10 mouse cellular contexts compared by ENCODE assay signal in genomic region chr5:113043531-113043930, GRCm38 (mm10). TPM values are rescaled to one million over a fixed set of nuclear protein-coding genes. Genes with fewer than 3 reads are reported as not detected.
DNase-seq lines count a peak whose midpoint lies in the region; ATAC-seq lines count a peak whose summit lies in the region.
"Had no signal": no experiment of that assay in that cellular context is flagged by ENCODE, and none has a peak within 500 bp of the region (broad histone marks: within the 10 kb centered on the region; RNA-seq: fewer than 3 reads in every experiment).

No protein-coding gene starts in this region.

- 93% methylated on average over 8 of the region's 8 CpGs for WGBS in forebrain, embryonic 10.5 days
- whole genome bisulfite sequencing in forebrain, embryonic 12.5 days: 84% methylated on average over 8 of the region's 8 CpGs
- WGBS in kidney, embryonic 14.5 days: 81% methylated on average over 8 of the region's 8 CpGs
- WGBS in intestine, embryonic 15.5 days: 86% methylated on average over 8 of the region's 8 CpGs

- no peaks in the 10 kb centered on the region for H3K27me3 ChIP-seq in forebrain, embryonic 10.5 days (ENCODE audit: poor library complexity, severe bottlenecking)
- no peaks in the 10 kb centered on the region for H3K27me3 ChIP-seq in forebrain, embryonic 12.5 days
- H3K27me3 ChIP-seq in kidney, embryonic 14.5 days (ENCODE audit: control insufficient read depth, insufficient read depth, low read length): no peaks in the 10 kb centered on the region
- H3K27me3 ChIP-seq in intestine, embryonic 15.5 days (replicated peaks): no peaks in the 10 kb centered on the region

- intact Hi-C loops in gastrocnemius, postnatal 14 days (cut with DNase I; ENCODE audit: low total_unique reads): no loop called here

- H3K9ac ChIP-seq in forebrain, embryonic 12.5 days: no peak overlapping the region
- no peak overlapping the region for H3K9ac ChIP-seq in kidney, embryonic 14.5 days (ENCODE audit: low read depth, low read length)
- H3K9ac ChIP-seq in intestine, embryonic 15.5 days: no peak overlapping the region

- no peak for DNase-seq in forebrain, embryonic 10.5 days (ENCODE audit: extremely low spot score, low spot score)
- peak; percentile 66 to 70 for DNase-seq in adrenal gland, postnatal 36 days
- DNase-seq in gastrocnemius, postnatal 14 days: peak; percentile 41
- DNase-seq in layer of hippocampus, postnatal 14 days (ENCODE audit: low spot score in 2 of 2): peak; percentile 42 to 78
- no peak for DNase-seq in natural killer cell, adult 2 months (ENCODE audit: low spot score in 2 of 2)
- DNase-seq: lung, postnatal 10 days had no signal

- no peaks in the 10 kb centered on the region for H3K9me3 ChIP-seq in forebrain, embryonic 10.5 days
- H3K9me3 ChIP-seq in forebrain, embryonic 12.5 days: no peaks in the 10 kb centered on the region
- H3K9me3 ChIP-seq in kidney, embryonic 14.5 days (ENCODE audit: control insufficient read depth, low read length): no peaks in the 10 kb centered on the region
- no peaks in the 10 kb centered on the region for H3K9me3 ChIP-seq in intestine, embryonic 15.5 days

- no peak overlapping the region for H3K4me3 ChIP-seq in forebrain, embryonic 10.5 days
- H3K4me3 ChIP-seq in forebrain, embryonic 12.5 days (replicated peaks): no peak overlapping the region
- no peak overlapping the region for H3K4me3 ChIP-seq in kidney, embryonic 14.5 days (ENCODE audit: low read length)
- H3K4me3 ChIP-seq in intestine, embryonic 15.5 days (replicated peaks): no peak overlapping the region

- no peak for ATAC-seq in forebrain, embryonic 12.5 days (ENCODE audit: low FRiP score)
- no peak for ATAC-seq in kidney, embryonic 14.5 days (ENCODE audit: low FRiP score, low TSS enrichment)
- ATAC-seq in intestine, embryonic 15.5 days: no peak

- H3K36me3 ChIP-seq in forebrain, embryonic 10.5 days (replicated peaks): no peaks in the 10 kb centered on the region
- H3K36me3 ChIP-seq in forebrain, embryonic 12.5 days (replicated peaks): no peaks in the 10 kb centered on the region
- no peaks in the 10 kb centered on the region for H3K36me3 ChIP-seq in kidney, embryonic 14.5 days (ENCODE audit: control insufficient read depth, insufficient read depth, low read length)
- H3K36me3 ChIP-seq in intestine, embryonic 15.5 days: no peaks in the 10 kb centered on the region

- H3K4me1 ChIP-seq in forebrain, embryonic 10.5 days: peaks cover 15% of the 10 kb centered on the region
- peaks cover 17% of the 10 kb centered on the region for H3K4me1 ChIP-seq in forebrain, embryonic 12.5 days
- H3K4me1 ChIP-seq in kidney, embryonic 14.5 days (ENCODE audit: control insufficient read depth, insufficient read depth, low read length): peaks cover 13% of the 10 kb centered on the region
- H3K4me1 ChIP-seq in intestine, embryonic 15.5 days (replicated peaks): peaks cover 6% of the 10 kb centered on the region; the same call in 1 of the 2 replicates

- H3K27ac ChIP-seq in forebrain, embryonic 10.5 days: peak overlapping the region; percentile 44
- no peak overlapping the region for H3K27ac ChIP-seq in forebrain, embryonic 12.5 days
- H3K27ac ChIP-seq in kidney, embryonic 14.5 days (ENCODE audit: low read depth, low read length): no peak overlapping the region
- no peak overlapping the region for H3K27ac ChIP-seq in intestine, embryonic 15.5 days

- H3K4me2 ChIP-seq in forebrain, embryonic 12.5 days: no peak overlapping the region
- no peak overlapping the region for H3K4me2 ChIP-seq in kidney, embryonic 14.5 days (replicated peaks; ENCODE audit: low read depth, low read length)
- no peak overlapping the region for H3K4me2 ChIP-seq in intestine, embryonic 15.5 days (replicated peaks)

RNA-seq across cellular contexts. Expression of gene Crybb2, which starts 26.4 kb away (rescaled TPM):
- polyA plus RNA-seq in forebrain, embryonic 10.5 days (2016; fragmentation: Nextera tagmentation; extraction: Ambion mirVana): not detected in 2 replicates
- not detected in 2 replicates for polyA plus RNA-seq in forebrain, embryonic 12.5 days (2016; fragmentation: Nextera tagmentation; extraction: Ambion mirVana)
- total RNA-seq in adrenal gland, postnatal 36 days (2021): not detected
- total RNA-seq in gastrocnemius, postnatal 14 days (2021): not detected
- not detected for total RNA-seq in layer of hippocampus, postnatal 14 days (2021)
- not detected in 2 replicates for polyA plus RNA-seq in kidney, embryonic 14.5 days (2014; fragmentation: Nextera tagmentation; extraction: Ambion mirVana)
- not detected in 2 replicates for polyA plus RNA-seq in intestine, embryonic 15.5 days (2015; fragmentation: Nextera tagmentation; extraction: Ambion mirVana)
- total RNA-seq: layer of hippocampus, postnatal 25 days had no signal

RNA-seq across cellular contexts. Expression of gene Grk3, which starts 27.9 kb away (rescaled TPM):
- 5.2 and 5.3 TPM in 2 replicates for polyA plus RNA-seq in forebrain, embryonic 10.5 days (2016; fragmentation: Nextera tagmentation; extraction: Ambion mirVana)
- 8.0 and 9.4 TPM in 2 replicates for polyA plus RNA-seq in forebrain, embryonic 12.5 days (2016; fragmentation: Nextera tagmentation; extraction: Ambion mirVana)
- total RNA-seq in adrenal gland, postnatal 36 days (2021): 10 to 100 TPM; 14.3 to 14.9 TPM
- 1 to 10 TPM; 3.7 to 4.1 TPM for total RNA-seq in gastrocnemius, postnatal 14 days (2021)
- 10 to 100 TPM; 57.3 to 76.8 TPM for total RNA-seq in layer of hippocampus, postnatal 14 days (2021)
- polyA plus RNA-seq in kidney, embryonic 14.5 days (2014; fragmentation: Nextera tagmentation; extraction: Ambion mirVana): 7.7 and 9.9 TPM in 2 replicates
- polyA plus RNA-seq in intestine, embryonic 15.5 days (2015; fragmentation: Nextera tagmentation; extraction: Ambion mirVana): 13.0 and 13.4 TPM in 2 replicates

RNA-seq across cellular contexts. Expression of gene Crybb3, which starts 37.9 kb away (rescaled TPM):
- 1.0 TPM in 2 replicates for polyA plus RNA-seq in forebrain, embryonic 10.5 days (2016; fragmentation: Nextera tagmentation; extraction: Ambion mirVana)
- polyA plus RNA-seq in forebrain, embryonic 12.5 days (2016; fragmentation: Nextera tagmentation; extraction: Ambion mirVana): 0.95 and 1.1 TPM in 2 replicates
- total RNA-seq in adrenal gland, postnatal 36 days (2021): 1 to 10 TPM in 1 of 2 experiments, not detected in 1; 1.9 TPM
- 1 to 10 TPM in 1 of 2 experiments, under 1 TPM in 1; 0.94 to 2.0 TPM for total RNA-seq in gastrocnemius, postnatal 14 days (2021)
- 1 to 10 TPM; 2.6 to 3.0 TPM for total RNA-seq in layer of hippocampus, postnatal 14 days (2021)
- polyA plus RNA-seq in kidney, embryonic 14.5 days (2014; fragmentation: Nextera tagmentation; extraction: Ambion mirVana): 0.47 and 1.8 TPM in 2 replicates
- polyA plus RNA-seq in intestine, embryonic 15.5 days (2015; fragmentation: Nextera tagmentation; extraction: Ambion mirVana): 0.36 and 1.1 TPM in 2 replicates

Comparison
In these comparisons a context has a peak if more than half of its experiments do, and no peak if none do; other contexts are left out.
1. DNase-seq: peak in adrenal gland, postnatal 36 days (2 of 2), gastrocnemius, postnatal 14 days (single experiment) and layer of hippocampus, postnatal 14 days (2 of 2); none in forebrain, embryonic 10.5 days (single experiment) and natural killer cell, adult 2 months (0 of 2).